Mouse (Mus musculus): ENCODE data around the gene C87414.
A peak's percentile ranks its signal among the peaks of the same experiment; 100 is the strongest.
"Not testable (repeated sequence)": the region's sequence is repeated elsewhere in the genome, so short reads cannot be mapped to it uniquely, and the experiment has no call there.

C87414 gene

DNA sequence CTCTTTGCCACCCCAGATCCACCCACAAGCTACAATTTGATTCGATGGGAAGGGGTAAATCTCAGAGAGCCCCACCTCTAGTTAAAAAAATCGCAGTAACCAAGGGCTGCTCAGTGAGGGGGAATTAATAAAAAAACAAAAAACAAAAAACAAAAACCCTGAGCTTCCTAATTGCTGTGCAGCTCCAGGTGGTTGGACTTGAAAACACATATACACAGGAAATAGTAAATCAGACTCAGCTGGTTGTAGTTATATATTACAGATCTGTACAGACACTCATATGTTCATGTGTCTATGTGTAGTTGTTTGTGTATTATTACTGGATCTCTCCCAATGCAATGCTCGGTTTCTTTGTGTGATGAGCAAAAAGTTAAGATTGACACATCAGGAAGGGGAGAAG, at the start of gene C87414:
C87414 (minus strand) TSS at position 101 of the 400 bp plus-strand sequence.
- not testable (repeated sequence) for DNase-seq

DNA sequence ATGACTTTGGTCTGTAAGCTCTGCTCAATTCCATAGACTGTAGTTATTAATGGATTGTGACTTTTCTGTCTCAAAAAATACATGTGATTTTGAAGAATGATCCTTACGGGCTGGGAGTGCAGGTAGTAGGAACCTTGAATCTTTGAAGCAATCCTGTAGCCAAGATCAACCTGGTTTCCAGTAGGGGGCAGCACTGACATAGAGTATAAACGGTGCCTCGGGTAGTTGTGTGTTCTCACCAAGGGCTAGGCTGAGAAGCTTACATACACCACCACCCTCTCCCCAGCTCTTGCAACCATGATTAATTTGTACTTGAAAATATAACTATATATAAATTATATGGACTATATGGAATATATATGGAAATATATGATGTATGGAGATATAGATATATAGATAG, 13.3 kb upstream of the C87414 start:
- DNase-seq: peak; percentile 14
